Mouse (Mus musculus) stomach, embryonic 14.5 days (tissue): ENCODE results near the gene Hyal3. TPM values are rescaled to one million over a fixed set of nuclear protein-coding genes. Genes with fewer than 3 reads are reported as not detected.

ENCODE experiments used
- polyA plus RNA-seq: library from polyadenylated mRNA; unstranded; fragments of >200 nt; fragmentation: Nextera tagmentation; extraction: Ambion mirVana; gene quantifications from 2 replicates; pipeline ENCODE4 v1.2.1, GENCODE M21; 2014

Hyal3 gene
- polyA plus RNA-seq, 1 experiment from 2014 or later: 1.4 TPM

Other genes with a start within 250 kb of the Hyal3 start
- 12.4 and 12.9 TPM in 2 replicates for gene Hemk1, start 242.5 kb upstream of the Hyal3 start, polyA plus RNA-seq
- 0.13 and 0.19 TPM in 2 replicates for gene 6430571L13Rik, start 240.2 kb upstream of the Hyal3 start, polyA plus RNA-seq
- 0.43 and 0.70 TPM in 2 replicates for gene Cacna2d2, start 181.2 kb upstream of the Hyal3 start, polyA plus RNA-seq
- 45.9 and 46.6 TPM in 2 replicates for gene Tmem115, start 46.9 kb upstream of the Hyal3 start, polyA plus RNA-seq
- gene Cyb561d2, start 38.6 kb upstream of the Hyal3 start, polyA plus RNA-seq: 23.8 and 29.2 TPM in 2 replicates
- gene Nprl2, start 38.6 kb upstream of the Hyal3 start, polyA plus RNA-seq: 44.7 and 46.0 TPM in 2 replicates
- gene Zmynd10, start 33.5 kb upstream of the Hyal3 start, polyA plus RNA-seq: 0.52 and 0.74 TPM in 2 replicates
- gene Rassf1, start 29.3 kb upstream of the Hyal3 start, polyA plus RNA-seq: 53.6 and 54.1 TPM in 2 replicates
- 36.2 and 40.3 TPM in 2 replicates for gene Tusc2, start 17.6 kb upstream of the Hyal3 start, polyA plus RNA-seq
- gene Hyal2, start 12.9 kb upstream of the Hyal3 start, polyA plus RNA-seq: 119 and 127 TPM in 2 replicates
- gene Hyal1, start 3.9 kb upstream of the Hyal3 start, polyA plus RNA-seq: 10.3 and 12.1 TPM in 2 replicates
- 17.3 and 19.9 TPM in 2 replicates for gene Naa80, start 1.9 kb upstream of the Hyal3 start, polyA plus RNA-seq
- 54.0 and 61.1 TPM in 2 replicates for gene Ifrd2, start 6.8 kb downstream of the Hyal3 start, polyA plus RNA-seq
- 6.1 and 7.9 TPM in 2 replicates for gene Sema3b, start 28.4 kb downstream of the Hyal3 start, polyA plus RNA-seq
- gene Gnai2, start 54.5 kb downstream of the Hyal3 start, polyA plus RNA-seq: 359 TPM in 2 replicates
- gene Slc38a3, start 88.7 kb downstream of the Hyal3 start, polyA plus RNA-seq: 3.7 and 7.1 TPM in 2 replicates
- 1.8 and 2.4 TPM in 2 replicates for gene Gnat1, start 98.9 kb downstream of the Hyal3 start, polyA plus RNA-seq
- gene Sema3f, start 129.7 kb downstream of the Hyal3 start, polyA plus RNA-seq: 30.2 and 33.2 TPM in 2 replicates
- 204 and 205 TPM in 2 replicates for gene Rbm5, start 190.2 kb downstream of the Hyal3 start, polyA plus RNA-seq